Mouse (Mus musculus): Measurements from ENCODE around the gene Casq2. TPM values are rescaled to one million over a fixed set of nuclear protein-coding genes. Genes with fewer than 3 reads are reported as not detected.

The Casq2 gene
- polyA plus RNA-seq, 1 experiment from 2014 or later: 0.43 TPM

DNA sequence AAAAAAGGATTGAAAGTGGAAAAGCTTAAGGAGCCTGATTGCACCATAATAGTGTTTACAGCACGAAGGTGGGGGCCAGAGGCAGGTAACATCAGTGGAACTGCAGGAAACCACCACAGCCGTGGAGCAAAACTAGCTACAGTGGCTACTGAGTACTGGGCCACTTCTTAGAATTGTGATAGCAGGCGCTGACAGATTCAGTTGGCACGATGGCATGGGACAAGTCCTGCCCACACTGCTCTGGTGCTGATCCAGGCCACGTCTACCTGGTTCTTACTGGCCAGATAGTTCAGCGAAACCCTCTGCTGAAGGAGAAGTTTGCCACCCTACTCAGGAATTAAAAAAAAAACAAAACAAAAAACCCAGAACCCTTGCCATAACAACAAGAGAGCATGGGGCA, 21.6 kb upstream of the Casq2 start:
- H3K9me3 ChIP-seq (ENCODE audit: low read depth, low read length): no peaks in the 10 kb centered on the region
- H3K4me2 ChIP-seq: no peak overlapping the region
- H3K4me1 ChIP-seq (ENCODE audit: insufficient read depth): no peaks in the 10 kb centered on the region
- no peak overlapping the region for H3K27ac ChIP-seq (ENCODE audit: low read depth)
- H3K27me3 ChIP-seq (ENCODE audit: insufficient read depth, low read length): no peaks in the 10 kb centered on the region
- DNase-seq (no peak), ATAC-seq (ENCODE audit: insufficient read depth) (no peak)
- WGBS: 70% methylated on average over 6 of the region's 6 CpGs
- no peak for TF ChIP-seq CTCF (IDR thresholded peaks at IDR 0.05; ENCODE audit: low read depth)
- no peak overlapping the region for H3K4me3 ChIP-seq (ENCODE audit: low read depth, low read length)
- no peak overlapping the region for H3K9ac ChIP-seq
- H3K36me3 ChIP-seq (ENCODE audit: insufficient read depth): no peaks in the 10 kb centered on the region

DNA sequence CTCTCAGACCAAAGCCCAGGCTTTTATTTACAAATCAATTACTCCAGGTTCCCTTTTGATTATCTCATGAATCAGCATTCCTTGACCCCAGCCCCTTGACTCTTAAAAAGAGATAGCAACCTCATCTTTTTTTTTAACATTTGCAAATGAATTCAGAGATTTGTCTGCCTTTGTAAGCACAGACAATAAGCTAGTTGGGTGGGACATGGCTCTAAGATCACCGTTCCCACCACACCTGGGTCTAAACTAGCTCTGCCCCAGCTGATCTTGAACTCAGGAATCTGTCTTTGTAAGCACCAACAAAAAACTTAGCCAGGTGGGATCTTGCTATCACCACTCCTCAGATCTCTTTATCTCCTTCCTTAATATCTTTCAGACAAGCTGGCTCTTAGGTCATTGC, 18.9 kb upstream of the Casq2 start:
- DNase-seq: no peak
- ATAC-seq (ENCODE audit: insufficient read depth): no peak
- H3K4me1 ChIP-seq (ENCODE audit: insufficient read depth): no peaks in the 10 kb centered on the region
- H3K9me3 ChIP-seq (ENCODE audit: low read depth, low read length): no peaks in the 10 kb centered on the region
- WGBS: 31% methylated on average over 1 of the region's 1 CpGs
- no peak overlapping the region for H3K27ac ChIP-seq (ENCODE audit: low read depth)
- H3K4me3 ChIP-seq (ENCODE audit: low read depth, low read length): no peak overlapping the region
- H3K4me2 ChIP-seq: no peak overlapping the region
- no peaks in the 10 kb centered on the region for H3K27me3 ChIP-seq (ENCODE audit: insufficient read depth, low read length)
- no peaks in the 10 kb centered on the region for H3K36me3 ChIP-seq (ENCODE audit: insufficient read depth)
- H3K9ac ChIP-seq: no peak overlapping the region
- no peak for TF ChIP-seq CTCF (IDR thresholded peaks at IDR 0.05; ENCODE audit: low read depth)

DNA sequence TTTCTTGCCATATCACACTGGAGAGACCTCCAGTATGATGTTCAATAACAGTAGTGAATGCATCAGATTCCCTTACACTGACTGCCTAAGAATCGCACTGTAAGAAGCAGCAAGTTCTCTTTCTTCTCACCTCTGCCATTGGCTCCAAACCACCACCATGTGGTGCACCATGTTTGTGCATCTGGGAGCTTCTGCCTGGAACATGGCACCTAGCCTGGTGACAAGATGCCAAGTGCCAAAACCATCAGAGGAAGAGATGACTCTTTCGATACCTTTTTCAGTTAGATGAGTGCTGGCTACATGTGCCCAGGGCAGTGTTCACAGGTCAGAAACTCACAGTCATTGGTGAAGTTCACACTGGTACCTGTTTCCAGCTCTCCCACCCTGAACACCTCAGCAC, 18.4 kb upstream of the Casq2 start:
- no peaks in the 10 kb centered on the region for H3K36me3 ChIP-seq (ENCODE audit: insufficient read depth)
- no peaks in the 10 kb centered on the region for H3K27me3 ChIP-seq (ENCODE audit: insufficient read depth, low read length)
- no peak overlapping the region for H3K27ac ChIP-seq (ENCODE audit: low read depth)
- no peak overlapping the region for H3K4me2 ChIP-seq
- ATAC-seq (ENCODE audit: insufficient read depth) (no peak), DNase-seq (no peak)
- H3K9ac ChIP-seq: no peak overlapping the region
- WGBS: 92% methylated on average over 2 of the region's 2 CpGs
- no peak for TF ChIP-seq CTCF (IDR thresholded peaks at IDR 0.05; ENCODE audit: low read depth)
- H3K4me1 ChIP-seq (ENCODE audit: insufficient read depth): no peaks in the 10 kb centered on the region
- no peak overlapping the region for H3K4me3 ChIP-seq (ENCODE audit: low read depth, low read length)
- H3K9me3 ChIP-seq (ENCODE audit: low read depth, low read length): no peaks in the 10 kb centered on the region

DNA sequence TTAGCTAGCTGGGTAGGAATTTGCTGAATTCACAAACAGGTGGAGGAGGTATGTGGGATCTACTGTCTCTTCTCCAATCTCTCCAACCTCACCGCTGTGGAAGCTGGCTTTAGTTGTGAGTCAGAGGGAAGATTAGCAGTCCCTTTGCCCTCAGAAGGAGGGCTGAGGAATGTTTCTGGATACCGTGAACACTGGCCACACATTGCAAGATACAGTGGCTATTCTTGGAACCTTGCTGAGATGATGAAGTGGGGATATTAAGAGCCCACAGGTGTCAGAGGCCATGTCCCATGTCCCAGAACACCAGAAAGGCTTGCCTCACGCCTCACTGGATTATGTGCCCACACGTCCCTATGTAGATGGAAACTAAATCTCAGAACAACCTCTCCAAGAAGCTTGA, 17.0 kb upstream of the Casq2 start:
- Histone ChIP-seq H3K36me3 (ENCODE audit: insufficient read depth) (no peaks in the 10 kb centered on the region), H3K4me2 (no peak overlapping the region), H3K9me3 (ENCODE audit: low read depth, low read length) (no peaks in the 10 kb centered on the region), H3K27ac (ENCODE audit: low read depth) (no peak overlapping the region), H3K4me3 (ENCODE audit: low read depth, low read length) (no peak overlapping the region), H3K9ac (no peak overlapping the region), H3K4me1 (ENCODE audit: insufficient read depth) (no peaks in the 10 kb centered on the region), H3K27me3 (ENCODE audit: insufficient read depth, low read length) (no peaks in the 10 kb centered on the region)
- ATAC-seq (ENCODE audit: insufficient read depth) (no peak), DNase-seq (no peak)
- WGBS: 50% methylated on average over 4 of the region's 4 CpGs
- no peak for TF ChIP-seq CTCF (IDR thresholded peaks at IDR 0.05; ENCODE audit: low read depth)

GRCm38 (mm10) chr3:102069686-102070085, 16.5 kb upstream of the Casq2 start:
- Histone ChIP-seq H3K4me1 (ENCODE audit: insufficient read depth) (no peaks in the 10 kb centered on the region), H3K9me3 (ENCODE audit: low read depth, low read length) (no peaks in the 10 kb centered on the region), H3K9ac (no peak overlapping the region), H3K4me2 (no peak overlapping the region), H3K27ac (ENCODE audit: low read depth) (no peak overlapping the region), H3K36me3 (ENCODE audit: insufficient read depth) (no peaks in the 10 kb centered on the region), H3K4me3 (ENCODE audit: low read depth, low read length) (no peak overlapping the region), H3K27me3 (ENCODE audit: insufficient read depth, low read length) (no peaks in the 10 kb centered on the region)
- no peak for TF ChIP-seq CTCF (IDR thresholded peaks at IDR 0.05; ENCODE audit: low read depth)
- no peak for DNase-seq
- ATAC-seq (ENCODE audit: insufficient read depth): no peak
- WGBS: 72% methylated on average over 5 of the region's 5 CpGs

DNA sequence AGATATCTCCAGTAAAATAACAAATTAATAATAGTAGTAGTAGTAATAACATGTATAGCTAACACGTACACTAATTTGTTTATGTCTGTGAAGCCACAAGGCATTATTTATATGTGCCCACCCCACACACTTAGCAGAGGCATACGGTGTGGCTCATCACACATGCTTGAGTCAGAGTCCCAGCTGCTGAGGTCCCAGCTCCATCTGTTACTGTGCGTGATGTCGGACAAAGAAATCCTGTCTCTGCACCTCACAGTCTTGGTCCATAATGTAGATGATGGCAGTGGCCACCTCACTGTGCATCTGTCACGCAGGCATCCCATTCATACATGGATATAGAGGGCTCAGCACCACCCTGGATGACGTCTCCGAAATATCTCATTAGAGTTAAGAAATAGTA, 15.9 kb upstream of the Casq2 start:
- no peaks in the 10 kb centered on the region for H3K27me3 ChIP-seq (ENCODE audit: insufficient read depth, low read length)
- no peak overlapping the region for H3K9ac ChIP-seq
- DNase-seq (no peak), ATAC-seq (ENCODE audit: insufficient read depth) (no peak)
- H3K4me3 ChIP-seq (ENCODE audit: low read depth, low read length): no peak overlapping the region
- H3K27ac ChIP-seq (ENCODE audit: low read depth): no peak overlapping the region
- H3K36me3 ChIP-seq (ENCODE audit: insufficient read depth): no peaks in the 10 kb centered on the region
- H3K4me1 ChIP-seq (ENCODE audit: insufficient read depth): no peaks in the 10 kb centered on the region
- 91% methylated on average over 7 of the region's 7 CpGs for WGBS
- TF ChIP-seq CTCF (IDR thresholded peaks at IDR 0.05; ENCODE audit: low read depth): no peak
- H3K4me2 ChIP-seq: no peak overlapping the region
- H3K9me3 ChIP-seq (ENCODE audit: low read depth, low read length): no peaks in the 10 kb centered on the region

DNA sequence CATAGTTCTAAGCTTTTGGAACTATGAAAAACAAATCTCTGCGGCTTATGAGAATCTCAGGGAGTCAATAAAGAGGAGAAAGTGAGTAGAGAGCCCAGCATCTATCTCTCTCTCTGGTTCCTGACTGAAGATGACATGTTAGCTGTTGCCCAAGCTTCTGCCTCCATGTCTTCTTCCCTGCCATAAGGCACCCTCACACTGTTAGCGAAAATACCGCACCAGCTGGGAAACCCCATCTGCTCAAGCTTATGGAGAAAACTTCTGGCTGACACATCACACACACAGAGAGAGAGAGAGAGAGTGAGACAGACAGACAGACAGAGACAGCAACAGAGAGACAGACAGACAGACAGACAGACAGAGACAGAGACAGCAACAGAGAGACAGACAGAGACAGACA, 15.2 kb upstream of the Casq2 start:
- no peak overlapping the region for H3K4me3 ChIP-seq (ENCODE audit: low read depth, low read length)
- H3K4me2 ChIP-seq: no peak overlapping the region
- 94% methylated on average over 3 of the region's 3 CpGs for WGBS
- H3K9ac ChIP-seq: no peak overlapping the region
- no peaks in the 10 kb centered on the region for H3K36me3 ChIP-seq (ENCODE audit: insufficient read depth)
- ATAC-seq (ENCODE audit: insufficient read depth): no peak
- H3K27ac ChIP-seq (ENCODE audit: low read depth): no peak overlapping the region
- no peak for TF ChIP-seq CTCF (IDR thresholded peaks at IDR 0.05; ENCODE audit: low read depth)
- no peaks in the 10 kb centered on the region for H3K9me3 ChIP-seq (ENCODE audit: low read depth, low read length)
- H3K4me1 ChIP-seq (ENCODE audit: insufficient read depth): no peaks in the 10 kb centered on the region
- H3K27me3 ChIP-seq (ENCODE audit: insufficient read depth, low read length): no peaks in the 10 kb centered on the region
- DNase-seq: no peak

GRCm38 (mm10) chr3:102079413-102079812, 6.8 kb upstream of the Casq2 start:
- DNase-seq (no peak), ATAC-seq (ENCODE audit: insufficient read depth) (no peak)
- Histone ChIP-seq H3K4me1 (ENCODE audit: insufficient read depth) (no peaks in the 10 kb centered on the region), H3K4me2 (no peak overlapping the region), H3K9ac (no peak overlapping the region), H3K9me3 (ENCODE audit: low read depth, low read length) (no peaks in the 10 kb centered on the region), H3K27me3 (ENCODE audit: insufficient read depth, low read length) (no peaks in the 10 kb centered on the region), H3K27ac (ENCODE audit: low read depth) (no peak overlapping the region), H3K4me3 (ENCODE audit: low read depth, low read length) (no peak overlapping the region), H3K36me3 (ENCODE audit: insufficient read depth) (no peaks in the 10 kb centered on the region)
- no peak for TF ChIP-seq CTCF (IDR thresholded peaks at IDR 0.05; ENCODE audit: low read depth)
- WGBS: 81% methylated on average over 2 of the region's 2 CpGs

Data from lung, embryonic 14.5 days (tissue).